Mouse (Mus musculus) embryonic stem cell, embryonic (primary cell): Measurements from ENCODE around the gene Syk.

ENCODE experiments used
- CTCF ChIA-PET, 4 experiments: fragments of 300-600 bp in 2 of 4; fragments of 350-600 bp in 2 of 4; sonication (Branson Sonifier 250); formaldehyde crosslinking; loops; one replicate each; lab custom pipeline; 2022; ENCODE audit warnings: inconsistent platforms in 2 of 4; lab: Charles Lee
- POLR2A ChIA-PET, 4 experiments: fragments of 300-600 bp in 2 of 4; fragments of 350-600 bp in 2 of 4; sonication (Branson Sonifier 250); formaldehyde crosslinking; loops; one replicate each; lab custom pipeline; 2022; ENCODE audit warnings: antibody characterized with exemption in 4 of 4, inconsistent platforms in 1 of 4; lab: Charles Lee

The Syk gene

GRCm38 (mm10) chr13:52582878-52583661 is at the start of gene Syk:
TSS of gene Syk (plus strand) at chr13:52583173.
- CTCF ChIA-PET, result interaction anchor here (0.7 to 2.4 kb wide), 7 partner anchors 10 to 467 kb away, joined by 3 to 7 read pairs (median 3); no protein-coding TSS in a partner anchor
- POLR2A ChIA-PET, result interaction anchor here in 2 of 4 experiments (0.8 to 2.9 kb wide), 12 partner anchors 11 to 607 kb away, joined by 3 to 21 read pairs (median 4); no protein-coding TSS in a partner anchor

- CTCF ChIA-PET, result interaction anchor here in 3 of 4 experiments (0.6 to 1.1 kb wide), 4 partner anchors 185 to 280 kb away, joined by 3 to 5 read pairs (median 4); no protein-coding TSS in a partner anchor
Observed at GRCm38 (mm10) chr13:52533644-52534043, 49.3 kb upstream of the Syk start.

GRCm38 (mm10) chr13:52535542-52535941 is 47.4 kb upstream of the Syk start:
- CTCF ChIA-PET, result interaction anchor here (0.6 to 2.2 kb wide), 10 partner anchors 84 to 799 kb away, joined by 3 to 11 read pairs (median 4); no protein-coding TSS in a partner anchor
- POLR2A ChIA-PET, result no interaction called here

More at GRCm38 (mm10) chr13:52533644-52534043, 49.3 kb upstream of the Syk start:
- POLR2A ChIA-PET, result no interaction called here

GRCm38 (mm10) chr13:52537754-52538587 is 45.0 kb upstream of the Syk start:
- CTCF ChIA-PET, result interaction anchor here (0.6 to 3.4 kb wide), 29 partner anchors 8 to 285 kb away, joined by 3 to 18 read pairs (median 5); partner anchors contain the start of gene Diras2 (in 2 of the 4)

GRCm38 (mm10) chr13:52538588-52539116 is 44.3 kb upstream of the Syk start:
- ChIA-PET POLR2A (interaction anchor here in 3 of 4 experiments (0.5 to 1.0 kb wide), 5 partner anchors 8 to 23 kb away, joined by 3 to 11 read pairs (median 3); no protein-coding TSS in a partner anchor), CTCF (interaction anchor here (0.6 to 3.4 kb wide), 25 partner anchors 8 to 285 kb away, joined by 3 to 18 read pairs (median 4); partner anchors contain the start of gene Diras2 (in 2 of the 4))

More at GRCm38 (mm10) chr13:52537754-52538587, 45.0 kb upstream of the Syk start:
- POLR2A ChIA-PET, result interaction anchor here in 3 of 4 experiments (0.5 to 0.9 kb wide), 5 partner anchors 18 to 921 kb away, joined by 3 to 11 read pairs (median 3); no protein-coding TSS in a partner anchor

- POLR2A ChIA-PET, result interaction anchor here in 2 of 4 experiments (0.5 to 1.0 kb wide), 3 partner anchors 9 to 23 kb away, joined by 3 to 5 read pairs (median 3); no protein-coding TSS in a partner anchor
- CTCF ChIA-PET, result interaction anchor here (0.6 to 3.4 kb wide), 20 partner anchors 9 to 286 kb away, joined by 3 to 18 read pairs (median 6); partner anchors contain the start of gene Diras2 (in 2 of the 4)
Observed at GRCm38 (mm10) chr13:52539461-52539860, 43.5 kb upstream of the Syk start.

- CTCF ChIA-PET, result interaction anchor here in 3 of 4 experiments (0.6 to 3.4 kb wide), 4 partner anchors 281 to 288 kb away, joined by 3 to 18 read pairs (median 6); no protein-coding TSS in a partner anchor
- POLR2A ChIA-PET, result interaction anchor here in 2 of 4 experiments (0.6 to 0.7 kb wide), 2 partner anchors 96 to 218 kb away, joined by 3 to 4 read pairs; no protein-coding TSS in a partner anchor
Observed at GRCm38 (mm10) chr13:52541385-52542035, 41.5 kb upstream of the Syk start.

GRCm38 (mm10) chr13:52542036-52542526 is 40.9 kb upstream of the Syk start:
- ChIA-PET CTCF (interaction anchor here in 2 of 4 experiments (0.6 to 1.8 kb wide), 4 partner anchors 47 to 289 kb away, joined by 3 to 7 read pairs (median 4); no protein-coding TSS in a partner anchor), POLR2A (interaction anchor here in 2 of 4 experiments (0.6 to 0.7 kb wide), 2 partner anchors 96 to 218 kb away, joined by 3 to 4 read pairs; no protein-coding TSS in a partner anchor)

- ChIA-PET CTCF (interaction anchor here in 1 of 4 experiments (0.6 kb wide), 1 partner anchor 48 kb away, joined by 3 read pairs; no protein-coding TSS in a partner anchor), POLR2A (no interaction called here)
Observed at GRCm38 (mm10) chr13:52542636-52543035, 40.3 kb upstream of the Syk start.

- ChIA-PET POLR2A (no interaction called here), CTCF (interaction anchor here in 1 of 4 experiments (0.7 kb wide), 1 partner anchor 880 kb away, joined by 3 read pairs; no protein-coding TSS in a partner anchor)
Observed at GRCm38 (mm10) chr13:52546288-52546687, 36.7 kb upstream of the Syk start.

- ChIA-PET POLR2A (interaction anchor here in 3 of 4 experiments (0.6 to 2.3 kb wide), 5 partner anchors 11 to 1603 kb away, joined by 3 to 9 read pairs (median 3); no protein-coding TSS in a partner anchor), CTCF (interaction anchor here in 2 of 4 experiments (0.6 to 1.5 kb wide), 2 partner anchors 12 to 24 kb away, joined by 4 to 5 read pairs; no protein-coding TSS in a partner anchor)
Observed at GRCm38 (mm10) chr13:52550690-52551193, 32.2 kb upstream of the Syk start.

GRCm38 (mm10) chr13:52551275-52551674 is 31.7 kb upstream of the Syk start:
- ChIA-PET CTCF (interaction anchor here in 2 of 4 experiments (0.6 to 1.5 kb wide), 2 partner anchors 12 to 25 kb away, joined by 4 to 5 read pairs; no protein-coding TSS in a partner anchor), POLR2A (interaction anchor here in 1 of 4 experiments (1.0 to 2.3 kb wide), 4 partner anchors 10 to 30 kb away, joined by 3 to 9 read pairs (median 3); no protein-coding TSS in a partner anchor)

- ChIA-PET POLR2A (interaction anchor here in 1 of 4 experiments (2.3 kb wide), 1 partner anchor 8 kb away, joined by 9 read pairs; no protein-coding TSS in a partner anchor), CTCF (no interaction called here)
Observed at GRCm38 (mm10) chr13:52552822-52553477, 30.0 kb upstream of the Syk start.

- POLR2A ChIA-PET, result interaction anchor here in 1 of 4 experiments (0.9 to 1.0 kb wide), 3 partner anchors 11 to 28 kb away, joined by 3 read pairs; partner anchors contain the start of gene Syk
Observed at GRCm38 (mm10) chr13:52554722-52555121, 28.3 kb upstream of the Syk start.

GRCm38 (mm10) chr13:52557421-52557820 is 25.6 kb upstream of the Syk start:
- POLR2A ChIA-PET, result no interaction called here
- CTCF ChIA-PET, result no interaction called here

More at GRCm38 (mm10) chr13:52554722-52555121, 28.3 kb upstream of the Syk start:
- CTCF ChIA-PET, result interaction anchor here (0.5 to 1.3 kb wide), 5 partner anchors 24 to 936 kb away, joined by 3 to 5 read pairs (median 3); no protein-coding TSS in a partner anchor
